Mouse (Mus musculus) mouse embryonic stem cell (cell line): ENCODE data around the gene A930002H24Rik.

ENCODE experiments used
- in situ Hi-C, 2 experiments: fragments of 300-500 bp; cut with MboI; formaldehyde crosslinking; loops; 1 replicate in 1 of 2; 3 replicates in 1 of 2; pipeline ENCODE4 v1.14.3; 2019 to 2020; ENCODE audit warnings: low sequenced_read_pairs in 2 of 2, low pct_unique_long_range_greater_than_20kb in 1 of 2, mixed read lengths in 1 of 2; ENCODE audit not compliant: unreplicated experiment in 1 of 2

The A930002H24Rik gene

GRCm38 (mm10) chr17:63839636-63840269, 23.8 kb downstream of the A930002H24Rik start:
- in situ Hi-C loops, result no loop called here

GRCm38 (mm10) chr17:63838144-63838543, 25.4 kb downstream of the A930002H24Rik start:
- in situ Hi-C loops, result no loop called here

- in situ Hi-C loops, result no loop called here
These were observed 26.9 kb downstream of the A930002H24Rik start for GRCm38 (mm10) chr17:63836641-63837040.

- in situ Hi-C loops, result no loop called here
These were observed 27.4 kb downstream of the A930002H24Rik start for GRCm38 (mm10) chr17:63836223-63836622.

GRCm38 (mm10) chr17:63831550-63831949, 32.0 kb downstream of the A930002H24Rik start:
- in situ Hi-C loops, result no loop called here

GRCm38 (mm10) chr17:63828561-63829332, 34.8 kb downstream of the A930002H24Rik start:
- in situ Hi-C loops, result no loop called here

GRCm38 (mm10) chr17:63826767-63827166, 36.8 kb downstream of the A930002H24Rik start:
- in situ Hi-C loops, result no loop called here

GRCm38 (mm10) chr17:63826196-63826595, 37.4 kb downstream of the A930002H24Rik start:
- in situ Hi-C loops, result no loop called here

- in situ Hi-C loops, result no loop called here
These were observed 39.5 kb downstream of the A930002H24Rik start for GRCm38 (mm10) chr17:63824141-63824540.

GRCm38 (mm10) chr17:63818444-63819027, 45.1 kb downstream of the A930002H24Rik start:
- in situ Hi-C loops, result no loop called here

- in situ Hi-C loops, result no loop called here
These were observed 50.0 kb downstream of the A930002H24Rik start for GRCm38 (mm10) chr17:63813552-63813951.
